Mouse (Mus musculus) spleen, postnatal 14 days (tissue): ENCODE data around the gene Zfp683.

Experiments used
- DNase-seq, 2 experiments: peaks; one replicate each; pipeline ENCODE4 v3.0.0; 2021 to 2022; ENCODE audit warnings: low spot score in 2 of 2

Gene Zfp683

GRCm38 (mm10) chr4:134092382-134093288 is 39.0 kb downstream of the Zfp683 start:
- peak; percentile 52 to 75 for DNase-seq

- no peak for DNase-seq
Measured at GRCm38 (mm10) chr4:134094004-134094564, 40.4 kb downstream of the Zfp683 start.

GRCm38 (mm10) chr4:134094923-134095547 is 41.4 kb downstream of the Zfp683 start, which contains the start of gene Cd52:
Gene Cd52 (minus strand): TSS chr4:134095082.
- peak; percentile 55 to 65 for DNase-seq

- DNase-seq = no peak
Measured at GRCm38 (mm10) chr4:134096120-134096519, 42.5 kb downstream of the Zfp683 start.

GRCm38 (mm10) chr4:134097015-134097608 is 43.5 kb downstream of the Zfp683 start:
- no peak for DNase-seq

GRCm38 (mm10) chr4:134098628-134099027 is 45.0 kb downstream of the Zfp683 start:
- DNase-seq = peak; percentile 59 to 64

GRCm38 (mm10) chr4:134100245-134100644 is 46.6 kb downstream of the Zfp683 start:
- DNase-seq = no peak

- peak; percentile 73 to 78 for DNase-seq
Measured at GRCm38 (mm10) chr4:134101979-134102741, 48.5 kb downstream of the Zfp683 start, which contains the start of gene Ubxn11. Gene Ubxn11 (plus strand): TSS chr4:134102570.

- no peak for DNase-seq
Measured at GRCm38 (mm10) chr4:134102742-134103119, 49.1 kb downstream of the Zfp683 start.

- DNase-seq = no peak
Measured at GRCm38 (mm10) chr4:134106105-134106504, 52.5 kb downstream of the Zfp683 start.

- no peak for DNase-seq
Measured at GRCm38 (mm10) chr4:134107730-134108129, 54.1 kb downstream of the Zfp683 start.

GRCm38 (mm10) chr4:134108196-134108595 is 54.6 kb downstream of the Zfp683 start:
- no peak for DNase-seq
